Mouse (Mus musculus): ENCODE measurements at regions not wholly inside any gene's neighbourhood (a gene's known extent, or its start where the extent isn't known, plus 50 kb on each side); places are given as distances from the start of the nearest gene placed in this dataset.

GRCm38 (mm10) chr5:133113946-133114345, 570.8 kb upstream of the Auts2 start:
- no peak overlapping the region for H3K9ac ChIP-seq (ENCODE audit: low read length)
- no peaks in the 10 kb centered on the region for H3K9me3 ChIP-seq (replicated peaks; ENCODE audit: control insufficient read depth, low read length)
- H3K4me2 ChIP-seq (ENCODE audit: low read depth, low read length) = no peak overlapping the region
- H3K36me3 ChIP-seq (ENCODE audit: control insufficient read depth, insufficient read depth, low read length) = no peaks in the 10 kb centered on the region
- ATAC-seq (ENCODE audit: insufficient read depth, low FRiP score) = no peak
- WGBS = 90% methylated on average over 4 of the region's 4 CpGs
- no peaks in the 10 kb centered on the region for H3K27me3 ChIP-seq (ENCODE audit: control insufficient read depth, insufficient read depth, low read length)
- no peaks in the 10 kb centered on the region for H3K4me1 ChIP-seq (ENCODE audit: control insufficient read depth, insufficient read depth, low read length)
- no peak overlapping the region for H3K4me3 ChIP-seq (replicated peaks; ENCODE audit: low read length)
- no peak overlapping the region for H3K27ac ChIP-seq (ENCODE audit: low read length)

GRCm38 (mm10) chr5:133113183-133113582, 570.0 kb upstream of the Auts2 start:
- no peak for ATAC-seq (ENCODE audit: insufficient read depth, low FRiP score)
- no peak overlapping the region for H3K4me2 ChIP-seq (ENCODE audit: low read depth, low read length)
- H3K27me3 ChIP-seq (ENCODE audit: control insufficient read depth, insufficient read depth, low read length) = no peaks in the 10 kb centered on the region
- WGBS = 94% methylated on average over 2 of the region's 2 CpGs
- no peaks in the 10 kb centered on the region for H3K4me1 ChIP-seq (ENCODE audit: control insufficient read depth, insufficient read depth, low read length)
- no peak overlapping the region for H3K27ac ChIP-seq (ENCODE audit: low read length)
- H3K36me3 ChIP-seq (ENCODE audit: control insufficient read depth, insufficient read depth, low read length) = no peaks in the 10 kb centered on the region
- H3K9me3 ChIP-seq (replicated peaks; ENCODE audit: control insufficient read depth, low read length) = no peaks in the 10 kb centered on the region
- H3K9ac ChIP-seq (ENCODE audit: low read length) = no peak overlapping the region
- no peak overlapping the region for H3K4me3 ChIP-seq (replicated peaks; ENCODE audit: low read length)

GRCm38 (mm10) chr5:133106691-133107354, 563.7 kb upstream of the Auts2 start:
- H3K27me3 ChIP-seq (ENCODE audit: control insufficient read depth, insufficient read depth, low read length) = no peaks in the 10 kb centered on the region
- no peak overlapping the region for H3K4me3 ChIP-seq (replicated peaks; ENCODE audit: low read length)
- H3K9ac ChIP-seq (ENCODE audit: low read length) = no peak overlapping the region
- no peaks in the 10 kb centered on the region for H3K36me3 ChIP-seq (ENCODE audit: control insufficient read depth, insufficient read depth, low read length)
- no peak for ATAC-seq (ENCODE audit: insufficient read depth, low FRiP score)
- no peaks in the 10 kb centered on the region for H3K9me3 ChIP-seq (replicated peaks; ENCODE audit: control insufficient read depth, low read length)
- no peak overlapping the region for H3K27ac ChIP-seq (ENCODE audit: low read length)
- H3K4me1 ChIP-seq (ENCODE audit: control insufficient read depth, insufficient read depth, low read length) = 0 out of 2 replicates have a peak, but pooled peaks cover 5% of the 10 kb centered on the region
- no peak overlapping the region for H3K4me2 ChIP-seq (ENCODE audit: low read depth, low read length)
- 37% methylated on average over 8 of the region's 8 CpGs for WGBS

- H3K36me3 ChIP-seq (ENCODE audit: control insufficient read depth, insufficient read depth, low read length) = no peaks in the 10 kb centered on the region
- no peak for ATAC-seq (ENCODE audit: insufficient read depth, low FRiP score)
- no peaks in the 10 kb centered on the region for H3K9me3 ChIP-seq (replicated peaks; ENCODE audit: control insufficient read depth, low read length)
- no peak overlapping the region for H3K4me2 ChIP-seq (ENCODE audit: low read depth, low read length)
- H3K4me1 ChIP-seq (ENCODE audit: control insufficient read depth, insufficient read depth, low read length) = peaks cover 2% of the 10 kb centered on the region; the same call in 1 of the 2 replicates
- no peaks in the 10 kb centered on the region for H3K27me3 ChIP-seq (ENCODE audit: control insufficient read depth, insufficient read depth, low read length)
- no peak overlapping the region for H3K4me3 ChIP-seq (replicated peaks; ENCODE audit: low read length)
- H3K27ac ChIP-seq (ENCODE audit: low read length) = no peak overlapping the region
- no peak overlapping the region for H3K9ac ChIP-seq (ENCODE audit: low read length)
- WGBS = 22% methylated on average over 1 of the region's 1 CpGs
Measured at GRCm38 (mm10) chr5:133096340-133096739, 553.2 kb upstream of the Auts2 start.

GRCm38 (mm10) chr5:133084859-133085258, 541.7 kb upstream of the Auts2 start:
- Histone ChIP-seq H3K9ac (ENCODE audit: low read length) (no peak overlapping the region), H3K36me3 (ENCODE audit: control insufficient read depth, insufficient read depth, low read length) (no peaks in the 10 kb centered on the region), H3K4me2 (ENCODE audit: low read depth, low read length) (no peak overlapping the region), H3K4me1 (ENCODE audit: control insufficient read depth, insufficient read depth, low read length) (no peaks in the 10 kb centered on the region), H3K9me3 (replicated peaks; ENCODE audit: control insufficient read depth, low read length) (no peaks in the 10 kb centered on the region), H3K4me3 (replicated peaks; ENCODE audit: low read length) (no peak overlapping the region), H3K27ac (ENCODE audit: low read length) (no peak overlapping the region), H3K27me3 (ENCODE audit: control insufficient read depth, insufficient read depth, low read length) (no peaks in the 10 kb centered on the region)
- 68% methylated on average over 1 of the region's 1 CpGs for WGBS
- ATAC-seq (ENCODE audit: insufficient read depth, low FRiP score) = no peak

- Histone ChIP-seq H3K36me3 (ENCODE audit: control insufficient read depth, insufficient read depth, low read length) (no peaks in the 10 kb centered on the region), H3K4me1 (ENCODE audit: control insufficient read depth, insufficient read depth, low read length) (no peaks in the 10 kb centered on the region), H3K4me2 (ENCODE audit: low read depth, low read length) (no peak overlapping the region), H3K4me3 (replicated peaks; ENCODE audit: low read length) (no peak overlapping the region), H3K9ac (ENCODE audit: low read length) (no peak overlapping the region), H3K27me3 (ENCODE audit: control insufficient read depth, insufficient read depth, low read length) (no peaks in the 10 kb centered on the region), H3K9me3 (replicated peaks; ENCODE audit: control insufficient read depth, low read length) (no peaks in the 10 kb centered on the region), H3K27ac (ENCODE audit: low read length) (no peak overlapping the region)
- ATAC-seq (ENCODE audit: insufficient read depth, low FRiP score) = no peak
- WGBS = 86% methylated on average over 2 of the region's 2 CpGs
Measured at GRCm38 (mm10) chr5:133080751-133081150, 537.6 kb upstream of the Auts2 start.

- Histone ChIP-seq H3K9me3 (replicated peaks; ENCODE audit: control insufficient read depth, low read length) (no peaks in the 10 kb centered on the region), H3K4me3 (replicated peaks; ENCODE audit: low read length) (no peak overlapping the region), H3K4me1 (ENCODE audit: control insufficient read depth, insufficient read depth, low read length) (no peaks in the 10 kb centered on the region), H3K27ac (ENCODE audit: low read length) (no peak overlapping the region), H3K4me2 (ENCODE audit: low read depth, low read length) (no peak overlapping the region), H3K9ac (ENCODE audit: low read length) (no peak overlapping the region), H3K36me3 (ENCODE audit: control insufficient read depth, insufficient read depth, low read length) (no peaks in the 10 kb centered on the region), H3K27me3 (ENCODE audit: control insufficient read depth, insufficient read depth, low read length) (no peaks in the 10 kb centered on the region)
- WGBS = 79% methylated on average over 3 of the region's 3 CpGs
- ATAC-seq (ENCODE audit: insufficient read depth, low FRiP score) = no peak
Measured at GRCm38 (mm10) chr5:133078916-133079315, 535.8 kb upstream of the Auts2 start.

GRCm38 (mm10) chr5:133078390-133078789, 535.2 kb upstream of the Auts2 start:
- ATAC-seq (ENCODE audit: insufficient read depth, low FRiP score) = no peak
- WGBS = 69% methylated on average over 4 of the region's 4 CpGs
- H3K9me3 ChIP-seq (replicated peaks; ENCODE audit: control insufficient read depth, low read length) = no peaks in the 10 kb centered on the region
- no peak overlapping the region for H3K4me3 ChIP-seq (replicated peaks; ENCODE audit: low read length)
- H3K4me2 ChIP-seq (ENCODE audit: low read depth, low read length) = no peak overlapping the region
- H3K9ac ChIP-seq (ENCODE audit: low read length) = no peak overlapping the region
- no peak overlapping the region for H3K27ac ChIP-seq (ENCODE audit: low read length)
- no peaks in the 10 kb centered on the region for H3K27me3 ChIP-seq (ENCODE audit: control insufficient read depth, insufficient read depth, low read length)
- H3K4me1 ChIP-seq (ENCODE audit: control insufficient read depth, insufficient read depth, low read length) = no peaks in the 10 kb centered on the region
- H3K36me3 ChIP-seq (ENCODE audit: control insufficient read depth, insufficient read depth, low read length) = no peaks in the 10 kb centered on the region

- ATAC-seq (ENCODE audit: insufficient read depth, low FRiP score) = peak; percentile 85
- no peaks in the 10 kb centered on the region for H3K27me3 ChIP-seq (ENCODE audit: control insufficient read depth, insufficient read depth, low read length)
- no peaks in the 10 kb centered on the region for H3K36me3 ChIP-seq (ENCODE audit: control insufficient read depth, insufficient read depth, low read length)
- H3K27ac ChIP-seq (ENCODE audit: low read length) = no peak overlapping the region
- 28% methylated on average over 2 of the region's 2 CpGs for WGBS
- H3K9ac ChIP-seq (ENCODE audit: low read length) = no peak overlapping the region
- H3K9me3 ChIP-seq (replicated peaks; ENCODE audit: control insufficient read depth, low read length) = no peaks in the 10 kb centered on the region
- H3K4me2 ChIP-seq (ENCODE audit: low read depth, low read length) = no peak overlapping the region
- no peaks in the 10 kb centered on the region for H3K4me1 ChIP-seq (ENCODE audit: control insufficient read depth, insufficient read depth, low read length)
- no peak overlapping the region for H3K4me3 ChIP-seq (replicated peaks; ENCODE audit: low read length)
Measured at GRCm38 (mm10) chr5:133073317-133073716, 530.2 kb upstream of the Auts2 start.
